ENCODE assay signal across 10 mouse cellular contexts in the genomic region with DNA sequence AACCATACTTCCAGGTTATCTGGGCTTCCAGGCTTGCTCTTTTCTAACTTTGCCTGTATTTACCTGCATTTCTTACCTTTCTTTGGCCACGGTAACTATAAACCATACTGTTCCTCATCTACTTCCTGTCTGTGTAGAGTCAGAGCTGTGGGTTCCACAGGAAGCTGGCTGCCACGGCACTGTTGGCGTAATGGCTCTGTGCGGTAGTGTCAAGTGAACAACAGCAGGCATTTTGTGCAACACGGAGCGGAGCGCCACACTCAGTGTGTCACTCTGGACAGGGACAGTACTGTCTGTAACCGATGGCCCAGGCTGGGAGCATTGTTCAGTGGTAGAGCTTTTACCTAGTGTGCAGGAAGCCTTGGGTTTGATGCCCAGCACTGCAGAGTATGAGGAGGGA.
"Had no signal": no experiment of that assay in that cellular context is flagged by ENCODE, and none has a peak within 500 bp of the region (broad histone marks: within the 10 kb centered on the region; RNA-seq: fewer than 3 reads in every experiment).

No protein-coding gene starts in this region.

- H3K4me1 ChIP-seq: limb, embryonic 13.5 days; midbrain, embryonic 13.5 days; neural tube, embryonic 15.5 days had no signal

- H3K4me3 ChIP-seq: layer of hippocampus, adult 2 months; limb, embryonic 13.5 days; midbrain, embryonic 13.5 days; neural tube, embryonic 15.5 days had no signal

- DNase-seq: kidney, adult 2 months; kidney, postnatal 4 days; left cerebral cortex, postnatal 4 days; lung, adult 18-20 months; lung, postnatal 36 days; right cerebral cortex, adult 18-20 months had no signal
